Mouse (Mus musculus) MEL (cell line): ENCODE data around the gene Fkbp6. TPM values are rescaled to one million over a fixed set of nuclear protein-coding genes. Genes with fewer than 3 reads are reported as not detected.

Source experiments
- DNase-seq: peaks from one replicate; pipeline ENCODE4 v3.0.0; 2011; ENCODE audit warnings: low read depth, low spot score
- H3K27ac ChIP-seq: 2 replicates; pipeline ENCODE4 v1.5.1; 2012; ENCODE audit warnings: low read depth, mild to moderate bottlenecking, control low read depth, low read length, moderate library complexity; ENCODE audit not compliant: control insufficient read depth
- H3K27me3 ChIP-seq, 2 experiments: fragments of 150-350 bp in 1 of 2; sonication (generic) in 1 of 2; 2 replicates each; pipeline ENCODE4 v1.6.1; 2012; ENCODE audit warnings: low read length in 2 of 2, mild to moderate bottlenecking in 2 of 2, improper control_type of control experiment in 1 of 2, moderate library complexity in 1 of 2; ENCODE audit not compliant: insufficient read depth in 2 of 2, control insufficient read depth in 1 of 2
- H3K36me3 ChIP-seq, 2 experiments: 2 replicates each; pipeline ENCODE4 v1.6.1; 2012 to 2014; ENCODE audit warnings: low read length in 2 of 2, improper control_type of control experiment in 1 of 2, inconsistent platforms in 1 of 2, mild to moderate bottlenecking in 1 of 2; ENCODE audit not compliant: insufficient read depth in 2 of 2, control insufficient read depth in 1 of 2
- H3K4me1 ChIP-seq, 2 experiments: fragments of 150-350 bp in 1 of 2; sonication (generic) in 1 of 2; 2 replicates each; pipeline ENCODE4 v1.6.1; 2012; ENCODE audit warnings: low read length in 2 of 2, improper control_type of control experiment in 1 of 2, mild to moderate bottlenecking in 1 of 2; ENCODE audit not compliant: insufficient read depth in 2 of 2, control insufficient read depth in 1 of 2
- H3K4me3 ChIP-seq, 2 experiments: fragments of 150-350 bp in 1 of 2; sonication (generic) in 1 of 2; 2 replicates each; pipeline ENCODE4 v1.5.1; 2012; ENCODE audit warnings: low read depth in 2 of 2, low read length in 2 of 2, mild to moderate bottlenecking in 2 of 2, moderate library complexity in 2 of 2, control low read depth in 1 of 2, improper control_type of control experiment in 1 of 2; ENCODE audit not compliant: control insufficient read depth in 1 of 2, insufficient read depth in 1 of 2
- H3K79me2 ChIP-seq: 2 replicates; pipeline ENCODE4 v1.6.1; 2012; ENCODE audit warnings: mild to moderate bottlenecking, low read length, moderate library complexity; ENCODE audit not compliant: control insufficient read depth, poor library complexity, insufficient read depth
- H3K9ac ChIP-seq: 2 replicates; pipeline ENCODE4 v1.6.1; 2012; ENCODE audit warnings: low read depth, mild to moderate bottlenecking, control low read depth, low read length, moderate library complexity; ENCODE audit not compliant: control insufficient read depth, poor library complexity, severe bottlenecking
- H3K9me3 ChIP-seq: fragments of 150-350 bp; sonication (generic); replicated peaks from 2 replicates; pipeline ENCODE4 v1.6.1; 2012; ENCODE audit warnings: mild to moderate bottlenecking, low read length, improper control_type of control experiment, moderate library complexity; ENCODE audit not compliant: insufficient read depth
- CHD2 ChIP-seq: IDR thresholded peaks from 2 replicates; pipeline ENCODE4 v1.6.1; 2011; ENCODE audit warnings: low read length, improper control_type of control experiment
- E2F4 ChIP-seq: IDR thresholded peaks from 2 replicates; pipeline ENCODE4 v1.6.1; 2011; ENCODE audit warnings: low read depth, low read length, improper control_type of control experiment, borderline replicate concordance
- ELF1 ChIP-seq: IDR thresholded peaks from 2 replicates; pipeline ENCODE4 v1.6.1; 2014; ENCODE audit warnings: low read depth, mild to moderate bottlenecking, inconsistent platforms, low read length, improper control_type of control experiment, moderate library complexity
- EP300 ChIP-seq, 2 experiments: IDR thresholded peaks; 2 replicates each; pipeline ENCODE4 v1.6.1; 2011; ENCODE audit warnings: improper control_type of control experiment in 2 of 2, low read length in 2 of 2, low read depth in 1 of 2, mild to moderate bottlenecking in 1 of 2
- ETS1 ChIP-seq: IDR thresholded peaks from 2 replicates; pipeline ENCODE4 v1.6.1; 2012; ENCODE audit warnings: low read depth, mild to moderate bottlenecking, inconsistent platforms, low read length, improper control_type of control experiment, moderate library complexity
- GABPA ChIP-seq: IDR thresholded peaks from 2 replicates; pipeline ENCODE4 v1.6.1; 2012; ENCODE audit warnings: low read depth, mild to moderate bottlenecking, inconsistent platforms, low read length, improper control_type of control experiment, moderate library complexity
- GATA1 ChIP-seq: IDR thresholded peaks from 2 replicates; pipeline ENCODE4 v1.6.1; 2011; ENCODE audit warnings: low read depth, low read length, improper control_type of control experiment
- JUND ChIP-seq: IDR thresholded peaks from 2 replicates; pipeline ENCODE4 v1.6.1; 2011; ENCODE audit warnings: low read depth, mild to moderate bottlenecking, improper control_type of control experiment, low read length
- MAFK ChIP-seq: IDR thresholded peaks from 2 replicates; pipeline ENCODE4 v1.6.1; 2011; ENCODE audit warnings: low read depth, mild to moderate bottlenecking, low read length, improper control_type of control experiment, borderline replicate concordance
- MAX ChIP-seq: IDR thresholded peaks from 2 replicates; pipeline ENCODE4 v1.6.1; 2011; ENCODE audit warnings: low read length, improper control_type of control experiment
- MYC ChIP-seq: IDR thresholded peaks from 2 replicates; pipeline ENCODE4 v1.6.1; 2011; ENCODE audit warnings: low read depth, mild to moderate bottlenecking, low read length, improper control_type of control experiment, moderate library complexity
- NRF1 ChIP-seq: IDR thresholded peaks from 2 replicates; pipeline ENCODE4 v1.6.1; 2014; ENCODE audit warnings: low read depth, mild to moderate bottlenecking, inconsistent platforms, low read length, improper control_type of control experiment, moderate library complexity; ENCODE audit not compliant: poor library complexity, insufficient read depth, severe bottlenecking
- POLR2A ChIP-seq, 2 experiments: IDR thresholded peaks; 2 replicates each; pipeline ENCODE4 v1.6.1; 2011 to 2012; ENCODE audit warnings: low read length in 2 of 2, mild to moderate bottlenecking in 2 of 2, control low read depth in 1 of 2, improper control_type of control experiment in 1 of 2, low read depth in 1 of 2, moderate library complexity in 1 of 2; ENCODE audit not compliant: control insufficient read depth in 1 of 2, insufficient read depth in 1 of 2, poor library complexity in 1 of 2
- POLR2AphosphoS2 ChIP-seq: IDR thresholded peaks from 2 replicates; pipeline ENCODE4 v1.6.1; 2011; ENCODE audit warnings: low read length, improper control_type of control experiment
- RCOR1 ChIP-seq: IDR thresholded peaks from 2 replicates; pipeline ENCODE4 v1.6.1; 2012; ENCODE audit warnings: low read depth, mild to moderate bottlenecking, inconsistent platforms, low read length, improper control_type of control experiment
- SIN3A ChIP-seq: IDR thresholded peaks from 2 replicates; pipeline ENCODE4 v1.6.1; 2012; ENCODE audit warnings: low read length, improper control_type of control experiment, inconsistent platforms
- TAL1 ChIP-seq: IDR thresholded peaks from 2 replicates; pipeline ENCODE4 v1.6.1; 2012; ENCODE audit warnings: mild to moderate bottlenecking, inconsistent platforms, low read length, moderate library complexity, mixed read lengths
- TBP ChIP-seq: IDR thresholded peaks from 2 replicates; pipeline ENCODE4 v1.8.0; 2011; ENCODE audit warnings: low read depth, low read length, improper control_type of control experiment
- UBTF ChIP-seq: IDR thresholded peaks from 2 replicates; pipeline ENCODE4 v1.6.1; 2012; ENCODE audit warnings: low read depth, mild to moderate bottlenecking, inconsistent platforms, low read length, improper control_type of control experiment, moderate library complexity, borderline replicate concordance; ENCODE audit not compliant: insufficient read depth
- USF1 ChIP-seq: IDR thresholded peaks from 2 replicates; pipeline ENCODE4 v1.6.1; 2014; ENCODE audit warnings: low read depth, mild to moderate bottlenecking, inconsistent platforms, low read length, improper control_type of control experiment, moderate library complexity
- ZKSCAN1 ChIP-seq: IDR thresholded peaks from 2 replicates; pipeline ENCODE4 v1.6.1; 2012; ENCODE audit warnings: low read depth, mild to moderate bottlenecking, inconsistent platforms, low read length, improper control_type of control experiment, moderate library complexity
- ZMIZ1 ChIP-seq: IDR thresholded peaks from 2 replicates; pipeline ENCODE4 v1.6.1; 2012; ENCODE audit warnings: low read depth, mild to moderate bottlenecking, inconsistent platforms, low read length, improper control_type of control experiment, moderate library complexity
- ZNF384 ChIP-seq: IDR thresholded peaks from 2 replicates; pipeline ENCODE4 v1.6.1; 2012; ENCODE audit warnings: low read depth, mild to moderate bottlenecking, inconsistent platforms, low read length, improper control_type of control experiment
- polyA plus RNA-seq, 2 experiments: library from polyadenylated mRNA; stranded (reverse) in 1 of 2; unstranded in 1 of 2; fragments of >175 nt in 1 of 2; fragments of >200 nt in 1 of 2; gene quantifications; 2 replicates each; pipeline versions ENCODE4 v1.2.1 to v1.2.4; 2012; ENCODE audit warnings: low replicate concordance in 2 of 2, low read depth in 1 of 2; ENCODE audit not compliant: insufficient read length in 2 of 2, insufficient read depth in 1 of 2, missing spikeins in 1 of 2
- total RNA-seq: library from RNA; depleted of rRNA; stranded (reverse); fragments of 300-350 nt; gene quantifications from 2 replicates; pipeline ENCODE4 v1.2.3, GENCODE M21; 2012

Fkbp6 gene
- total and polyA plus RNA-seq, 3 experiments = 0.10 to 0.19 TPM; not detected in 1

DNA sequence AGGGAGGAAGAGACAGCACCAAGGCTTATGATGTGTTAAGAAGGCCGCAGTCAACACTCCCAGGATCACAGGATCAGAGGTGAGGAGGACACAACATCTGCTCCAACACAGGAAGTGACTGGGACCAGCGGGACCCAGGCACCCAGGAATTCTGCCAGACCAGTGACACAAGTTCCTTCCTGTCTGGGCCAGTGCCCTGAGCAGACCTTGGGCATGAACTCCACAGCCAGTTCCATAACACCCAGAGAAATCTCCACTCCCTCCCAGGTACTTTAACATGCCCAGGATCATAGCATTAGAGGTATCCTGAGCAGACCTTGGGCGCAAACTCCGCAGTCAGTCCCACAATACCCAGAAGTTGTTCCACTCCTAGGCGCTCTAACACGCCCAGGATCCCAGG, 18.7 kb downstream of the Fkbp6 start:
- TF ChIP-seq MAX = no peak
- TF ChIP-seq TAL1 = no peak
- no peak for TF ChIP-seq ZMIZ1
- TF ChIP-seq MAFK = no peak
- TF ChIP-seq E2F4 = no peak
- TF ChIP-seq EP300 (IDR thresholded peaks at IDR 0.05; ENCODE audit: low read depth in 1 of 2, low read length in 2 of 2) = no peak
- no peak for TF ChIP-seq UBTF
- Histone ChIP-seq H3K4me3 (no peak overlapping the region), H3K9me3 (no peaks in the 10 kb centered on the region), H3K9ac (no peak overlapping the region), H3K4me1 (no peaks in the 10 kb centered on the region), H3K36me3 (no peaks in the 10 kb centered on the region), H3K79me2 (no peaks in the 10 kb centered on the region), H3K27me3 (peaks cover 19 to 20% of the 10 kb centered on the region in 2 experiments), H3K27ac (no peak overlapping the region)
- DNase-seq = no peak

DNA sequence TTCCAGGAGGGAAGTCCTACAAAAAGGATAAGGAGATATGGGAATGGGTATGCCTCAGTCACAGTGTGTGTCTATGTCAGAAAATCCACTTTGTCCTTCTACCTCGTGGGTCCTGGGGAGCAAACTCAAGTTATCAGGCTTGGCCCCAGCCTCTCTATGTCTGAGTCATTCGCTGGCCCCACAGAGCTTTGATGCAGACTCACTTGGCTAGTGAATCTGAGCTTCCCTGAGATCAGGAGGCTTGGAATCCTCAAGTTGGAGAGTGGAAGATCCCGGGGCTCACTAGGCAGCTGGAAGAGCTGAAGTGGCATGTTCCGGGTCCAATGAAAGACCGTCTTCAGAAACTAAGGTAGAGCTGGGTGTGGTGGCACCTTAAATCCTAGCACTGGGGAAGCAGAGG, 19.6 kb downstream of the Fkbp6 start:
- TF ChIP-seq MAFK (no peak), TAL1 (no peak), SIN3A (no peak), ETS1 (no peak), JUND (no peak), ZKSCAN1 (no peak), EP300 (IDR thresholded peaks at IDR 0.05; ENCODE audit: low read depth in 1 of 2, low read length in 2 of 2) (no peak), GATA1 (no peak), ELF1 (no peak), ZNF384 (no peak), POLR2A (IDR thresholded peaks at IDR 0.05; ENCODE audit: control insufficient read depth in 1 of 2, insufficient read depth in 1 of 2, low read depth in 1 of 2, low read length in 2 of 2, poor library complexity in 1 of 2) (no peak), GABPA (no peak)
- TF ChIP-seq, all 39 proteins: peak for 0
- H3K4me1 ChIP-seq = no peaks in the 10 kb centered on the region

DNA sequence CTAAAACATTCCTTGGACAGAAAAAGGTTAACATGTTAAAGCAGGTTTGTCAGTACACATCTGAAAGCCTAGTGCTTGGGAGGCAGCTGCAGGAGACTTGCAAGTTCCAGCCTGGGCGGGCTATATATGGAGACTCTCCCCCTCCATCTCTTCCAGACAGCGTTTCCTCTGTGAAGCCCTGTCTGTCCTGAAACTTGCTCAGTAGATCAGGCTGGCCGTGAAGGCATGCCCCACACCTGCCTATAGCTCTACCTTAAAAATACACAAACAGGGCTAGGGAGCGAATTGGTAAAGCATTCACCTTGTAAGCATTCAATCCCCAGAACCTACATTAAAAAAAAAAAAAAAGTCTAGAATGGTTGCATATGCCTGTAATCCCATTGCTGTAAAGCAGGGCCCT, 20.4 kb downstream of the Fkbp6 start:
- no peak overlapping the region for H3K27ac ChIP-seq
- H3K9ac ChIP-seq = no peak overlapping the region
- no peak overlapping the region for H3K4me3 ChIP-seq
- H3K36me3 ChIP-seq = no peaks in the 10 kb centered on the region
- no peaks in the 10 kb centered on the region for H3K9me3 ChIP-seq
- H3K4me1 ChIP-seq = no peaks in the 10 kb centered on the region
- H3K79me2 ChIP-seq = no peaks in the 10 kb centered on the region
- no peak for TF ChIP-seq TBP
- TF ChIP-seq SIN3A = no peak
- TF ChIP-seq RCOR1 = no peak
- no peak for TF ChIP-seq POLR2A (IDR thresholded peaks at IDR 0.05; ENCODE audit: control insufficient read depth in 1 of 2, insufficient read depth in 1 of 2, low read depth in 1 of 2, low read length in 2 of 2, poor library complexity in 1 of 2)
- TF ChIP-seq USF1 = no peak
- no peak for TF ChIP-seq NRF1
- no peak for TF ChIP-seq POLR2AphosphoS2
- TF ChIP-seq GATA1 = no peak
- TF ChIP-seq ETS1 = no peak
- TF ChIP-seq MYC = no peak
- no peak for TF ChIP-seq ZMIZ1
- TF ChIP-seq CHD2 = no peak
- no peak for DNase-seq
- peaks cover 14 to 26% of the 10 kb centered on the region in 2 experiments for H3K27me3 ChIP-seq

More for the DNA sequence above, 19.6 kb downstream of the Fkbp6 start:
- H3K27ac ChIP-seq = no peak overlapping the region
- no peak overlapping the region for H3K9ac ChIP-seq
- DNase-seq = no peak
- H3K79me2 ChIP-seq = no peaks in the 10 kb centered on the region
- no peak overlapping the region for H3K4me3 ChIP-seq
- H3K36me3 ChIP-seq = no peaks in the 10 kb centered on the region
- no peaks in the 10 kb centered on the region for H3K9me3 ChIP-seq
- peaks cover 20 to 24% of the 10 kb centered on the region in 2 experiments for H3K27me3 ChIP-seq
